Mouse (Mus musculus) adrenal gland, postnatal 25 days (tissue): ENCODE results near the gene Cenps. TPM values are rescaled to one million over a fixed set of nuclear protein-coding genes. Genes with fewer than 3 reads are reported as not detected.
"Not testable (repeated sequence)": the region's sequence is repeated elsewhere in the genome, so short reads cannot be mapped to it uniquely, and the experiment has no call there.

Experiments used
- DNase-seq: peaks from one replicate; pipeline ENCODE4 v3.0.0; 2021; ENCODE audit warnings: mixed read lengths
- long read RNA-seq: library from polyadenylated mRNA; stranded (forward); transcript quantifications from one replicate; pipeline ENCODE4 v2.0.0, GENCODE M21; 2021
- total RNA-seq: library from RNA; stranded (reverse); gene quantifications from 2 replicates; pipeline ENCODE4 v1.2.3, GENCODE M21; 2021

Gene Cenps
- 13.6 and 17.7 TPM in 2 replicates for total RNA-seq
- long read RNA-seq, transcript Cenps-201 (5 exons, 1,110 nt): major isoform, 5 of 13 reads
- long read RNA-seq, partial matches to known transcripts: 0 of 13 reads
- long read RNA-seq, other reads (novel, unspliced or antisense): 8 of 13 reads

DNA sequence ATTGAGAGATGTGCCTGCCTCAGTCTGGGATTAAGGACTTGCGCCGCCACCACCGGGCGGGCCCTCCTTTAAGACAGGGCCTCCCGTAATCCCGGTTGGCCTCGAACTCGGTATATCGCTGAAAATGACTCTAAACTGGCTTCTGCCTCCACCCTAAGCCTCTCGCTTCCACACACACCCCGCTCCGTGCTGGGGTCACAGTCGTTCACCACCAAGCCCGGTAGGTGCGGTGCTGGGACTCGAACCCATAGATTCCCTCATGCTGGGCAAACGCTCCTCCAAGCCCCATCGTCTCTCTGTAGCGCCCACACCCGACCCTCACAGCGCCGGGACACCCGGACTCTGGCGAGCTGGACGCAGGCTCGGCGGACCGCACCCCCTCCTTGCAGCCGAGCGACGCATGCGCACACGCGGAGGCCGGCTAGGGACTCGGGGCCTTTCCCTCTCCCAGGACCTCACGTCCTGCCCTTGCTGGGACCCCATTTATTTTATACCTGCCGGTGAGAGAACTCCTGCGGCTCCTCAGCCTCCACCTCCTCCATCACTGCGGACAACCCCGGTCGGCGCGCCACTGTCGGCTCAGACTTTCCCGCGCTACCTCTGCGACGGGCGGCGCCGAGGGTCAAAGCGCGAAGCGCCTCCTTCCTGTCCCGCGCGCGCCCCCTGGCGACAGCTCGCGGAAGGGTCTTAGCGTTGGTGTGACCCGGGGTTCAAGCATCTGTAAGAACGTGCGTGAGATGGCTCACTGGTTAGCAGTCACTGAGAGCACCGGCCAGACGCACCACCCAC is at the start of gene Cenps:
Cenps (minus strand) TSS at position 648 of the 789 bp plus-strand sequence.
- peak; percentile 92 for DNase-seq

DNA sequence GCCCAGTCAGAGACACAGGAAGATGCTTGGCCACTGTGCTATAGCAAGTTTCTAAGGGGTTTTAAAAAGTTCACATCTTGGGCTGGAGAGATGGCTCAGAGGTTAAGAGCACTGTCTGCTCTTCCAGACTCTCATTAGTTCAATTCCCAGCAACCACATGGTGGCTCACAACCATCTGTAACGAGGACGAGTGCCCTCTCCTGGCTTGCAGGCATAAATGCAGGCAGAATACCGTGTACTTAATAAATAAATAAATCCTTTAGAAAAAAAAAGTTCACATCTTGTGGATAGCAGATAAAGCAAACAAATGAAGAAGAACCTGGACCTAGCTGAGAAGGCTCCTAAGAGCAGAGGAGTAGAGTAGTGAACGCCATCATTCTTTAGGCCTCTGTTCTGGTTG is 45.3 kb upstream of the Cenps start:
- no peak for DNase-seq

DNA sequence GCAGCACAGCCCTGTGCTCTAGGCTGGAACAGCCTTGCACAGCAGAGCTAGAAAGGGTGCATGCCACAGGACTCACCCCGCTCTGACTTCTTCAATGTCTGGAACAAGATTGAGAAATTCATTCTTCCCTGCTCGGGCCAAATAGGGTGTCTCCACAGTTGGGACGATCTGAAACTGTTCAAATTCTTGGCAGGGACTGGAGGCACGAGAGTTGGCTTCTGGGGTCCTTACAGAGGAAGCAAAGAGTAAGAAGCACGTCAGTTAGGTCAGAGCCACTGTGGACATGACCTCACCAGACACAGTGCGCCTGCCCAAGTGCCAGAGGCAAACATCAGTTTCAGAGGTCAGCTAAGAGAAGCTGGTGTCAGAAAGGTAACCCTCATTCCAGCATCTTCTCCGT is 44.8 kb upstream of the Cenps start:
- DNase-seq: no peak

DNA sequence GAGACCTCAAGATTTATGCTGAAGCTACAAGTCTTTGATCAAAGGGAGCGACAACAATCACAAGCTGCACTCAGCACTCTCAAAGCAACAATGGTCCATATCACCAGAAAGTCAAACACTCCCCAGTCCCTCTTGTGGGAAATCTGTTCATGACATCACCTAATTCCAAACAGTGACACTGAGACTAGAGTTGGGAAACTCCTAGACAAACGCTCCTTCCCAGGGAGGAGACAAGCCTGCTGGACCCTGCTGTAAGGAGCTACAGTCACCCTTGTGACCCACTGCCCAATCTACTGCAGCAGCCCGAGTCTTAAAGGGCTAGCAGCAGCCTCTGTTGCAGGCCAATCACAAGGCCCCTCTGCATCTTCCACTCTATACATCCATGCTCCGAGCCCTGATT is 42.1 kb upstream of the Cenps start:
- DNase-seq: no peak

DNA sequence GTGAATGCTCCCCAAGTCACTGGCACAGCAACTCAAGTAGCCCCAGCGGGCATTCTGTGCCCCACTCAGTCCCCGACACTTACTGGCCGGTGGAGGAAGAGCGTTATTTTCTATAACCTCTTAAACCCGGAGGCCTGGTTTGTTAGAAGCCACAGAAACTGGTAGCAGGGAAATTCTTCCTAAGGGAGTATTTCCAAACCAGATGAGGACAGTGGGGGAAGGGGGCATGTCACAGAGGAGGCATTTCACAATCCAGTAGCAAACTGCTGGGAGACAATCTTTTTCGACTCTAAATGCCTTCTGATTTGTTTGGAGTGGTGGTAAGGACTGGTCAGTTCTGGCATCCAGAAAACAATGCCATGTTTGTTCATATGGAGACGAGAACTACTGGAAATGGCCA is 41.7 kb upstream of the Cenps start:
- no peak for DNase-seq

DNA sequence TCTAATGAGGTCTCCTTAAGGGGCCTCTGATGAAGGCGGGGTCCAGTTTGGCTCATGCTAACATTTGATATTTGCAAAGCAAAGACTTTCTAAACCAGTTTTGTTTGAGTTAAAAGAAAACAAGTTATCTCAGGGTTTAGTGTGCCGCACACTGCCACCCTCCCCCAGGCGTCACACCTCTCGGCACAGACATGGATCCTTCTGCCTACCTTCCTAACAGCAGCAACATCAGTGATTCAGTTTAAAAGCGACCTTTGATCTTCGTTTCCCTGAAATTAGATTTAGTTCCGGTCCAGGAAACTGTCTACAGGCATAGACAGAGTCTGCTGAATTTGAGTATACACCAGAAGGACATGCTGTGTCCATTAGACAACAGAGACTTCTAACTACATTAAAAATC is 40.9 kb upstream of the Cenps start:
- DNase-seq: no peak

DNA sequence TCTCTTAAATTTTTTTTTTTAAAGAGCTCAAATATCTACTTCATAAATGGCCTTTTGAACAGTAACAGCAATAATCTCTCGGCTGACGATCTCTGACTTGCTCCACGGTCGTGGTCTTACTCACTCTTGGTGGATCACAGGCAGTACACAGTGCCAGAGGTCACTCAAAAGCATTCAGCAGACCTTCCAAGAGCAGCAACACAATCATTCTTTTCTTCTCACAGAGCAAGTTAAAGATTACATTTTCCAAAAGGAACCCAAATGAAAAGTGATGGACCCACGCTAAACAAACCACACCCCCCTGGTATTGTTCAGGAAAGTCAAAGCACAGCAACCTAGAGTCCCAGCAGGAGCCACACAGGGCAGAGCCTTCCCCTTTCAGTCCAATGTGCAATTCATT is 39.6 kb upstream of the Cenps start:
- DNase-seq: no peak

DNA sequence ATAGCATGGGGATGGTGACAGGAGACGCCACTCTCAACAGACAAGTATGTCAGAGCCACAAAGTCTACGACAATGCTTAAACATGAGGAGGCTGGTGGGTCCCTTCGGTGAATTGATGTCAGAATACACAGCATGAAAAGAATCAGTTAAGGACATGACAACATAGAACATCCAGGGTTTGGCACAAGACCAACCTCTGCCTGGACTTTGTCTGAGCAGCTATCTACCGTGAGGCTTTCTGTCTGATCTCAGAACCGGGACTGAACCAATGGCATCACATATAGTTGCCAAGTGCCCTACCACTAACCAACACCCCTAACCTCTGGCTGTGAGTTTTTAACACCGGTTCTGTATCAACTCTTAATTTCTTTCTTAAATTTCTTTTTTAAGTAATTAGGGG is 39.2 kb upstream of the Cenps start:
- no peak for DNase-seq

DNA sequence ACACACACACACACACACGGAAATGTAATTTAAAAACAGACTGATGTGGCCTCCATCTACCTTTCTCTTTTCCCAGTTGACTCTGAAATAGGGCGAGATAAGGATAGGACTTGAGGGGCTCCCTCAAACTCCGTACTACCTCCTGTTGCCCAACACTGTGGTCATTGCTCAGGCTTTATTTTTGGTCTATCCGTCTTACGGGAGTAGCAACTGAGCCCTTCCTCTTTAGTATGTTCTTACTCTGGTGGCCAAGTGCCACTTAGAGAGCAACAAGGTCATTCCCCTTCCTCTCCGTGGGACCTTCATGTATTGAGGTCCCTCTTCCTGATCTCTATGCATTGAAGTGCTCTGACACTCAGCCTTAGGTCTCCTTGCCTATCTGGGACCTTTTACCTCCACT is 36.2 kb upstream of the Cenps start:
- no peak for DNase-seq

DNA sequence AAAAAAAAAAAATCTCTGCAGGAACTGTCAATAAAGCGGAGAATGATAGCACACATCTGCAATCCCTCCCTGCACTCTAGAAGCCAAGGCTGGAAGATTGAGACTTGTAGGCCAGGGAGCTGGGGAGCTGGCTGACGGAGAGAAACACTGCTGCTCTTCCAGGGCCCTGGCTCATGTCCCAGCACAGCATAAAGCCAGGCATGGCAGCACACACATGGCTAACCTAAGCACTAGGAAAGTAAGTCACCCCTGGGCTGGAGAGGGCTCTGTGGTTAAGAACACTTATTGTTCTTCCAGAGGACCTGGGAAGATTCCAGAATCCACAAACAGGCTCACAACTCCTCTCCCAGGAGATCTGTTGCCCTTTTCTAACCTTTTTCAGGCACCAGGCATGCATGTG is 35.2 kb upstream of the Cenps start:
- DNase-seq: peak; percentile 38

DNA sequence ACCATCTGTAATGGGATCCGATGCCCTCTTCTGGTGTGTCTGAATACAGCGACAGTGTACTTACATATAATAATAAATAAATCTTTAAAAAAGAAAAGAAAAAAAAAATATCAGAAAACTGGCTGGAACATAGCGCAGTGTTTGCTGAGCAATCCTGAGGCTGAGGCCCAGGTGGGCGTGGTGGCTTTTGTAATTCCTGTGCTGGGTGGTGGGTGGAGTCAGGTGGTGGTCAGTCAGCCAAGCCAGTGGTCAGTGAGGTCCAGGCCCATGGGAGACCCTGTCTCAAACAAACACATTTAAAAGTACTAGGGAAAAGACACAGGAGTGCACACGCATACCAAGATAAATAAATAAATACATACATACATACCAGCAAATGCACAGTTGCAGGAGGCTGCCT is 34.7 kb upstream of the Cenps start:
- no peak for DNase-seq

DNA sequence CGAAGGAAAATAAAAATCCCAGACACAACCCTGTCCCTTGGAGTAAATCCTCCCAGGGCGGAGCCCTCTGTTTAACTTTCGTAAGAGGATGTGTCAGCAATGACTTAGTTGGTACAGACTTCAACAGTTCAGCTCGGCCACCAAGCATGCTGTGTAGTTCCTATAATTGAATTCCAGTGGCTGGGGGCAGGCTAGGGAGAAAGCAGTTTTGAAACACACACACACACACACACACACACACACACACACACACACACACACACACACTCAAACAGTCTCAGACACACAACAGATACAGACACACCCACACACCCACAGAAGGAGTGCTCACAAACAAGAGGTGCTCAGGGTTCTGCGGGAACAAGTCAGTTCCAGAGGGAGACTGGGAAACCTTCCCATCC is 34.2 kb upstream of the Cenps start:
- DNase-seq: no peak

DNA sequence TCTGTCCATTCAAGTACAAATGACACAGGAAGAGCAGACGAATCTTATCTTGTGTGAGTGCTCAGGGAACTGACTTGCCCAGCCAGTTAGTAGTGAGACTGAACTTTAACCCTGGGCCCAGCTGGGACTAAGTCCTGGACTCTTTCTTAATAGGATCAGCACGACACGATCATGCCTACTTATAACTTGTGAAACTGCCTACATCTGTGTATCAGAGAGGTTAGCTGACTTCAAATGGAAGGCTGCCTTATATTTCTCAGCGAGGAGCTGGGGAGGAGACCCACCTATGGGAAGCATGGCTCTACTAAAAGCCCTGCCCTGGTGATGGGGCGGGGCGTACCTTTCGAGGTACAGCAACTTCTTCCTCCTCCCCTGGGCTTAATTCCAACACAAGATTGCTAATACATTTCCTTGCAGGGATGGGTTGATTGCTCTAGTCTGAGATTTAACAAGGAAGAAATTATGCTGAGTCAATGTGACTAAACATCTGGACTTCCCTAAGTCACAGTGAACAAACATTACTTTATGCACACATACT is 33.0 kb upstream of the Cenps start:
- no peak for DNase-seq

DNA sequence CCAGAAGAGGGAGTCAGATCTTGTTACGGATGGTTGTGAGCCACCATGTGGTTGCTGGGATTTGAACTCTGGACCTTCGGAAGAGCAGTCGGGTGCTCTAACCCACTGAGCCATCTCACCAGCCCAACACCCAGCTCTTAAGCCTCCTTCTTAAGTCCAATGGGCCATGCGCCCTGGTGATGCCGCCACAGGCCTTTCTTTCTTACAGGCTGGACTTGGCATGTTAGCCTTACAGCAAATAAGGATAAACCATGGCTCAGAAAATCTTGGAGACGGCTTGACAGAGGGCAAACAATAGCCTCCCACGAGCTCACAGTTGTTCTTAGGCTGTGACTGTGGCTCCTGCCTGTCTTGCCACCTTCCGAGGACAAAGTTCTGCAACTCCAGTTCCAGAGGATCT is 32.5 kb upstream of the Cenps start:
- not testable (repeated sequence) for DNase-seq

DNA sequence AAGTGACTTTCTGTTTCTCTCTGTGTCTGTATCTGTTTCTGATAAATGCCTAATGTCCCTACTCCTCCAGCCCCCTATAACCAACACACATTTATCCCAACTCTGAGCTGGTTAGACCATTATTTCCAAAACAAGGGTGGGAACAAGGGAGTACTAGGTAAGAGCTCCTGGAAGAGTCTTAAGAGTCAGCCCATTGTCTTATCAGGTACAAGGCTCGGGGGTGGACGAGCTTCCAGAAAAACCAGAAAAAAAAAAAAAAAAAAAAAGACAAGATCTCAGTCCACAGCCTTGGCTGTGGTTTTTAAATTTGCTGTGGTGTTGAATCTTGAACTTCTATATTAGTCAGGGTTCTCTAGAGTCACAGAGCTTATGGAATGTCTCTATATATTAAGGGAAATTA is 30.6 kb upstream of the Cenps start:
- no peak for DNase-seq

DNA sequence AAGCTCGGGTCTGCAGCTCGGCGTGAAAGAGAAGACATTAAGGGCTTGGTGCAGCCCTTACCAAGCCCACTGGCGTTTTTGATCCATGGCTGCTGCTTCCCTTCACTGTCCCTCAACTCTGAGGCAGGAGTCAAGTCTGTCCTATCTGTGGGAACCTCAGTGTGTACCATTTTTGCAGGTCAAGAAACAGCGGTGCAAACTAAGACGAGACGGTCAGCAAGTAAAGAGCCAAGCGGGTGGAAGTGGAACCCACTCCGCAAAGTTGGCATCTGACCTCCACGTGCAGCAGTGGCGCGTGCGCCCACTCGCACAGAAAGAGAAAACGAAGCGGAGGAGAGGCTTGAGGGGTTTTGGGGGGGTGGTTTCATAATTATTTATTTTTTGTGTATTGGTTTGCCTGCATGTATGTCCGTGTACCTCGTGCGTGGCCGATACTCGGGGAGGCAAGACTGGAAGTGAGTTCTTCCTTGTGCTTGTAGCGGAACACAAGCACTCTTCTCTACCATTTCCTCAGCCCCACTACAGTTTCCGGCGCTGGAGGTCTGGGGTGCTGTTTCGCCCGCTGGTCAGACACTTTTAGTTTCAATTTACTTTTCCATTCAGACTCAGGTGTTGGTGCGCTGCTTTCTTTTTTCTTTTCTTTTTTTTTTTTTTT is 29.7 kb upstream of the Cenps start:
- peak; percentile 38 for DNase-seq

DNA sequence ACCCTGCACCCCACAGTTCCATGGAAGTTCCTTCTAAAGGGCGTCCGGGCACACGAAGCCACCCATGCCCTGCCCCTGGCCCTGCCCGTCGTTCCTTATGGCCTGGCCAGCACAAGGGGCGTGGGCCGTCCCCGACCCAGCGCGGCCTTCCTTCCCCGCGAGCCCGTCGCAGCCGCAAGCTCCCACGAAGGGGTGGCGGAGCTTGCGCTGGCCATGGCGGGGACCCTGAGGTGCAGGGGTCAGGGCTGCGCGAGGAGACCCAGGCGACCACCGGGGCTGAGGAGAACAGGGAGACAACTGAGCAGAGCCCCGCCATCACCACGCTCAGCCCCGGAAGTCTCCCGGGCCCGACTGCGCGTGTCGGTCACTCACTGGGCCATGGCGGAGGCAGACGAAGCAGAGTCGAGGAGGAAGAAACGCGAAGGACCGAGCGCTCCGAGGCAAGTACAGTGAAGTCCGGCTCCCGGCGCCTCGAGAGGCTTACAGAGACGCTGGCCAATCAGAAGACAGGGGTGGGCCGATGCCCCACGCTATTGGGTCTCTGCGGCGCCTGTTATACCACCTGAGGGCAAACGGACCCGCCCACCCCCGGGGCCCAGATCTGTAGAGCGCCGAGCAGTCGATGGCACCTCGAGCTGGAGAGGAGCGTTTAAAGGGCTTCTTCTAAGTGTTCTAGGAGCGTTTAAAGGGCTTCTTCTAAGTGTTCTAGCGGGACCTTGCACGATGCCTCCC is 29.0 kb upstream of the Cenps start, which contains the start of gene Pgd:
Pgd (minus strand) TSS at position 557 of the 732 bp plus-strand sequence.
- peak; percentile 96 for DNase-seq

DNA sequence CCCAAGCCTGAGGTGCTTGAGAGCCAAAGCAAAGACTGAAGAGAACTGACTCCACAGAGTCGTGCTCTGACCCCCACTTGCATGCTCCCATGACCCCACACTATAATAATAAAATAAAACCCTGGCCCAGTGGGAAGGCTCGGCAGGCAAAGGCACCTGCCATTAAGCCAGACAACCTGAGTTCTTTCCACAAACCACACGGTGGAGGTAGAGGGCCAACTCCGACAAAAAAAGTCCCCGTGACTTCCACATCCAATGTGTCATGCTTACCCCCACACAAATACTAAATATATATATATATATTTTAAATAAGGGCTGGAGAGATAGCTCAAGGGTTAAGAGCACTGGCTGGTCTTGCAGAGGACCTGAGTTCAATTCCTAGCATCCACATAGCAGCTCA is 26.7 kb upstream of the Cenps start:
- no peak for DNase-seq

DNA sequence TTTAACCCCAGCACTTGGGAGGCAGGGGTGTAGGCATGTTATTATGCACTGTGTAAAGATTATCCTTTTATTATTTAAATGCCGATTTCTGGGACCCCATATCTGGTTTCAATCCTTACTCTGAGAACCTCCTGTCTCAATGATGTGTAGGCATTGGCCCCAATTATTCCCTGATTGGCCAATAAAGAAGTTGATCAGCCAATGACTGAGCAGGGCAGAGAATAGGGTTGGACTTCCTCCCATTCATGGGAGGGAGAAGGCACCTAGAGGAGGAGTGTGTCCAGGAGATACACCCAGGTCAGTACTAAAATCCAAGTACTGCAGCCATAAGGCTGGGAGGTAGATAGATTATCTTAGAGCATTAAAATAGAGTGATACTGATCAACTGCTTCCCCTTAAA is 25.8 kb upstream of the Cenps start:
- no peak for DNase-seq

DNA sequence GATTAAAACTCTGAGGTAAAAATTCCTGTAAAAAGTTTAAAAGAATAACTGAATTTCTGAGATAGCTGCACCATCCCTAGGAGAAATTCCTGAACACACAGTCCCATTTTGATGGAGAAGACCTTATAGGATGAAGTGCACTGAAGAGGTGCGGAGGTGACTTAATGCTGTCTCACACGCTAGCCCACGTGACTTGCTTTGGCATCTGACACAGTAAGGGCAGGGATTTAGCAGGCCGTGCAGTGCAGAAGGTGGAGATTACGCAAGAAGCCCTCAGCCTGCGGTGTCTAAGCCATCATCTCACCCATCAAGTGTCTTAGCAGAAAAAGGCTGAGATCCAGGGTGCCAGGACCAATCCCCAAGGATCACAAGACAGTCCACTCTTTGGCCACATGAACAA is 23.7 kb upstream of the Cenps start:
- DNase-seq: peak; percentile 53

DNA sequence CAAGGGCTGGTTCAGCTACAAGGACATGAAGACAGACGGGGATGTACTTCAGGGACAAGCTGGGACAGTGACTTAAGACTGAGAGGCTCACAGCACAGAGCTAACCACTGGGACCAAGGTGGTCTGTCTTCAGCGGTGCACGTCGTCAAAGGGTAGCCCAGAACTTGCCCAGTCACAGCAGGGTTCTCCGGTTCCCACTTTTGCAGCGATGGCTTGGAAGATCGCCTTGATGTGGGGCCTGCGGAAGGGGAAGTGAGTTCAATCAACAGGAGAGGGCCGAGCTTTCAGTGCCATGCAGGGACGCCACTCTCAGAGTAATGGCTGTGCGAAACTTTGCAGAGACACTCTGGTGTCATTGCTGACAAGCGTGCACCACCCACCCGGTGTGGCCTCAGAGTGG is 22.5 kb upstream of the Cenps start:
- no peak for DNase-seq

DNA sequence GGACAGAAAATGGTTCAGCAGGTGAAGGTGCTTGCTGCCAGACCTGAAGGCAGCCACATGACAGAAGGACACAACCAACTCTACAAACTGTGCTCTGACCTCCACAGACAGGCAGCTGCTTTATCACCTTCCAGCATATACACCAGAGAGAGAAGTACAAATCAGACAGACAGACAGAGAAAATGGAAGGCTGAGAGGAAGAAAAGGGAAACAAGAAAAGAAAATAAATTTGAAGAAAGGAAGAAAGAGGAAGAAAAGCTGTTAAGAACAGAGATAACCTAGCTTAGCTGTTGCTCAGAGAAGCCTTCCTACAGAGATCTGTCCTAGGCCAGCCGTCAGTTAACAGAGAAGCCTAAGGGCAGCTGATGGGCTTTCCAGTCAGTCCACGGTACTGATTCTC is 21.8 kb upstream of the Cenps start:
- no peak for DNase-seq
